Mouse (Mus musculus) hindbrain, embryonic 14.5 days (tissue): Measurements from ENCODE around the gene Ipo8. TPM values are rescaled to one million over a fixed set of nuclear protein-coding genes. Genes with fewer than 3 reads are reported as not detected.

Experiments
- ATAC-seq: fragments of 200-750 bp; cut with Nextera tagmentation; 2 replicates; pipeline ENCODE4 v1.8.0; 2017; ENCODE audit warnings: moderate number of reproducible peaks, mild to moderate bottlenecking, moderate TSS enrichment, moderate library complexity; ENCODE audit not compliant: low FRiP score
- DNase-seq: peaks from one replicate; pipeline ENCODE4 v3.0.0-alpha.2; 2015; ENCODE audit warnings: low spot score
- H3K27ac ChIP-seq: fragments of 300-500 bp; sonication (generic); 2 replicates; pipeline ENCODE4 v1.5.1; 2014; ENCODE audit warnings: mild to moderate bottlenecking, moderate library complexity
- H3K27me3 ChIP-seq: fragments of 300-500 bp; sonication (generic); 2 replicates; pipeline ENCODE4 v1.6.1; 2014; ENCODE audit warnings: mild to moderate bottlenecking, low read length, mixed read lengths; ENCODE audit not compliant: control insufficient read depth, insufficient read depth
- H3K36me3 ChIP-seq: fragments of 300-500 bp; sonication (generic); replicated peaks from 2 replicates; pipeline ENCODE4 v1.6.1; 2014; ENCODE audit not compliant: control insufficient read depth, insufficient read depth
- H3K4me1 ChIP-seq: fragments of 300-500 bp; sonication (generic); replicated peaks from 2 replicates; pipeline ENCODE4 v1.6.1; 2014; ENCODE audit warnings: antibody characterized with exemption, low read length, mixed read lengths; ENCODE audit not compliant: control insufficient read depth, insufficient read depth
- H3K4me2 ChIP-seq: fragments of 300-500 bp; sonication (generic); replicated peaks from 2 replicates; pipeline ENCODE4 v1.6.1; 2014; ENCODE audit warnings: mild to moderate bottlenecking, moderate library complexity
- H3K4me3 ChIP-seq: fragments of 300-500 bp; sonication (generic); replicated peaks from 2 replicates; pipeline ENCODE4 v1.5.1; 2014; ENCODE audit warnings: mild to moderate bottlenecking, low read length
- H3K9ac ChIP-seq: fragments of 300-500 bp; sonication (generic); 2 replicates; pipeline ENCODE4 v1.6.1; 2014
- H3K9me3 ChIP-seq: fragments of 300-500 bp; sonication (generic); 2 replicates; pipeline ENCODE4 v1.6.1; 2016; ENCODE audit warnings: low read length; ENCODE audit not compliant: control insufficient read depth
- WGBS: fragments of 180-500 bp; shearing (Covaris S2); extraction: QIAGEN DNeasy Blood & Tissue Kit; methylation state at CpG from one replicate; pipeline ENCODE4 v1.1.7; 2014; 5-methylcytosine and 5-hydroxymethylcytosine counted together
- polyA plus RNA-seq: library from polyadenylated mRNA; unstranded; fragments of >200 nt; fragmentation: Nextera tagmentation; extraction: Ambion mirVana; gene quantifications from 2 replicates; pipeline ENCODE4 v1.2.1, GENCODE M21; 2014

Gene Ipo8
- polyA plus RNA-seq, 1 experiment from 2014 or later: 15.5 TPM

GRCm38 (mm10) chr6:148767228-148767627, 64.0 kb downstream of the Ipo8 start:
- Histone ChIP-seq H3K4me2 (no peak overlapping the region), H3K4me3 (no peak overlapping the region), H3K4me1 (no peaks in the 10 kb centered on the region), H3K27ac (no peak overlapping the region), H3K9me3 (0 out of 2 replicates have a peak, but pooled peaks cover 5% of the 10 kb centered on the region), H3K27me3 (no peaks in the 10 kb centered on the region), H3K36me3 (peaks cover 20% of the 10 kb centered on the region; the same call in 1 of the 2 replicates), H3K9ac (no peak overlapping the region)
- DNase-seq: no peak
- no peak for ATAC-seq

GRCm38 (mm10) chr6:148761967-148762712, 69.1 kb downstream of the Ipo8 start:
- H3K9ac ChIP-seq: no peak overlapping the region
- DNase-seq (no peak), ATAC-seq (no peak)
- no peak overlapping the region for H3K4me2 ChIP-seq
- 0 out of 2 replicates have a peak, but pooled peaks cover 5% of the 10 kb centered on the region for H3K9me3 ChIP-seq
- no peak overlapping the region for H3K27ac ChIP-seq
- H3K4me1 ChIP-seq: no peaks in the 10 kb centered on the region
- no peaks in the 10 kb centered on the region for H3K36me3 ChIP-seq
- H3K27me3 ChIP-seq: no peaks in the 10 kb centered on the region
- WGBS: 91% methylated on average over 3 of the region's 3 CpGs
- no peak overlapping the region for H3K4me3 ChIP-seq

GRCm38 (mm10) chr6:148761475-148761874, 69.8 kb downstream of the Ipo8 start:
- no peak overlapping the region for H3K4me3 ChIP-seq
- H3K9ac ChIP-seq: no peak overlapping the region
- no peak overlapping the region for H3K27ac ChIP-seq
- no peaks in the 10 kb centered on the region for H3K36me3 ChIP-seq
- no peak for DNase-seq
- no peak overlapping the region for H3K4me2 ChIP-seq
- ATAC-seq: no peak
- H3K9me3 ChIP-seq: no peaks in the 10 kb centered on the region
- H3K4me1 ChIP-seq: no peaks in the 10 kb centered on the region
- no peaks in the 10 kb centered on the region for H3K27me3 ChIP-seq
- WGBS: 86% methylated on average over 4 of the region's 4 CpGs

- ATAC-seq: no peak
- Histone ChIP-seq H3K4me1 (no peaks in the 10 kb centered on the region), H3K4me3 (no peak overlapping the region), H3K9me3 (no peaks in the 10 kb centered on the region), H3K27ac (no peak overlapping the region), H3K9ac (no peak overlapping the region), H3K36me3 (no peaks in the 10 kb centered on the region), H3K4me2 (no peak overlapping the region), H3K27me3 (no peaks in the 10 kb centered on the region)
- DNase-seq: no peak
- 85% methylated on average over 1 of the region's 1 CpGs for WGBS
Observed at GRCm38 (mm10) chr6:148756535-148756934, 74.7 kb downstream of the Ipo8 start.

- H3K27ac ChIP-seq: no peak overlapping the region
- WGBS: 83% methylated on average over 2 of the region's 2 CpGs
- no peaks in the 10 kb centered on the region for H3K9me3 ChIP-seq
- H3K36me3 ChIP-seq: no peaks in the 10 kb centered on the region
- DNase-seq: peak; percentile 77
- H3K27me3 ChIP-seq: no peaks in the 10 kb centered on the region
- H3K9ac ChIP-seq: no peak overlapping the region
- no peak overlapping the region for H3K4me2 ChIP-seq
- no peak overlapping the region for H3K4me3 ChIP-seq
- ATAC-seq: no peak
- no peaks in the 10 kb centered on the region for H3K4me1 ChIP-seq
Observed at GRCm38 (mm10) chr6:148751400-148751799, 79.9 kb downstream of the Ipo8 start.

GRCm38 (mm10) chr6:148750183-148750582, 81.1 kb downstream of the Ipo8 start:
- WGBS: 91% methylated on average over 3 of the region's 3 CpGs
- ATAC-seq: no peak
- no peaks in the 10 kb centered on the region for H3K4me1 ChIP-seq
- no peak overlapping the region for H3K4me2 ChIP-seq
- H3K27me3 ChIP-seq: no peaks in the 10 kb centered on the region
- H3K9me3 ChIP-seq: no peaks in the 10 kb centered on the region
- no peak for DNase-seq
- H3K36me3 ChIP-seq: no peaks in the 10 kb centered on the region
- H3K27ac ChIP-seq: no peak overlapping the region
- H3K4me3 ChIP-seq: no peak overlapping the region
- H3K9ac ChIP-seq: no peak overlapping the region

GRCm38 (mm10) chr6:148740521-148741226, 90.6 kb downstream of the Ipo8 start:
- ATAC-seq: no peak
- no peak overlapping the region for H3K9ac ChIP-seq
- no peaks in the 10 kb centered on the region for H3K27me3 ChIP-seq
- H3K4me2 ChIP-seq: no peak overlapping the region
- DNase-seq: peak; percentile 55
- no peak overlapping the region for H3K27ac ChIP-seq
- whole genome bisulfite sequencing: 68% methylated on average over 8 of the region's 8 CpGs
- H3K4me3 ChIP-seq: no peak overlapping the region
- no peaks in the 10 kb centered on the region for H3K36me3 ChIP-seq
- peaks cover 4% of the 10 kb centered on the region; the same call in 1 of the 2 replicates for H3K4me1 ChIP-seq
- no peaks in the 10 kb centered on the region for H3K9me3 ChIP-seq

- H3K4me2 ChIP-seq: no peak overlapping the region
- no peaks in the 10 kb centered on the region for H3K27me3 ChIP-seq
- H3K9ac ChIP-seq: no peak overlapping the region
- no peaks in the 10 kb centered on the region for H3K36me3 ChIP-seq
- H3K9me3 ChIP-seq: no peaks in the 10 kb centered on the region
- DNase-seq (no peak), ATAC-seq (no peak)
- no peak overlapping the region for H3K27ac ChIP-seq
- H3K4me3 ChIP-seq: no peak overlapping the region
- peaks cover 4% of the 10 kb centered on the region; the same call in 1 of the 2 replicates for H3K4me1 ChIP-seq
- 95% methylated on average over 1 of the region's 1 CpGs for WGBS
Observed at GRCm38 (mm10) chr6:148736390-148736789, 94.9 kb downstream of the Ipo8 start.

- no peaks in the 10 kb centered on the region for H3K9me3 ChIP-seq
- no peak for ATAC-seq
- no peaks in the 10 kb centered on the region for H3K27me3 ChIP-seq
- H3K9ac ChIP-seq: no peak overlapping the region
- WGBS: 93% methylated on average over 20 of the region's 20 CpGs
- DNase-seq: no peak
- no peaks in the 10 kb centered on the region for H3K36me3 ChIP-seq
- H3K4me3 ChIP-seq: no peak overlapping the region
- no peaks in the 10 kb centered on the region for H3K4me1 ChIP-seq
- H3K4me2 ChIP-seq: no peak overlapping the region
- no peak overlapping the region for H3K27ac ChIP-seq
Observed at GRCm38 (mm10) chr6:148734012-148734411, 97.3 kb downstream of the Ipo8 start.
